Mouse (Mus musculus) megakaryocyte, embryonic 14.5 days (primary cell): Measurements from ENCODE around the gene Gmfb.

ENCODE experiments used
- FLI1 ChIP-seq: IDR thresholded peaks from 2 replicates; pipeline ENCODE4 v1.6.1; 2012; ENCODE audit warnings: low read length, inconsistent platforms, mixed read lengths
- GATA1 ChIP-seq: IDR thresholded peaks from 3 replicates; pipeline ENCODE4 v1.6.1; 2012; ENCODE audit warnings: mixed read lengths, low read length, inconsistent platforms, borderline replicate concordance

- TF ChIP-seq GATA1 (no peak), FLI1 (no peak)
Measured at GRCm38 (mm10) chr14:46845706-46846105, 23.7 kb upstream of the Gmfb start.
